In the genomic region with DNA sequence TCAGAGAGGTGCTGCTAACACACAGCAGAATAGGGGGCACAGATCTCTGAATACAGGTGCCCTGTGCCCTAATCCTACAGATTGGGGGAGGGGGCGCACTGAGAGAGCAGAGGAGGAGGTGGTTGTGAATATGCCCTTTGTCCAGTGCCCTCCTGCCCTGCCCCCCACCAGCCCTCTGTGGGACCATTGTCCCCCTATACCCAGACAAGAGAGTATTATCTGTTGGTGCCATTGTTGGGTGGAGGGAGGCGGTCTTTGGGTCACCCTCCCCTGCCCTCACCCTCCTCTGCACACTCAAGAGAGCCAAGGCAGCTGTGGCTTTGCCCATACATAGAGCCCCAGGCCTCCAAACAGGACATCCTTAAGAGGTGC, we compare ENCODE assay signal across 8 mouse cellular contexts. TPM values are rescaled to one million over a fixed set of nuclear protein-coding genes. Genes with fewer than 3 reads are reported as not detected.
DNase-seq lines count a peak whose midpoint lies in the region; ATAC-seq lines count a peak whose summit lies in the region.

No protein-coding gene starts in this region.

- H3K36me3 ChIP-seq in lung, embryonic 16.5 days (ENCODE audit: control insufficient read depth, insufficient read depth, low read length) = peaks cover 6% of the 10 kb centered on the region; the same call in 1 of the 2 replicates
- H3K36me3 ChIP-seq in hindbrain, embryonic 14.5 days (replicated peaks; ENCODE audit: control insufficient read depth, insufficient read depth) = peaks cover 19% of the 10 kb centered on the region
- no peaks in the 10 kb centered on the region for H3K36me3 ChIP-seq in liver, embryonic 16.5 days (ENCODE audit: control insufficient read depth, insufficient read depth)

- peak overlapping the region; percentile 60 for H3K4me2 ChIP-seq in lung, embryonic 16.5 days (ENCODE audit: low read depth, low read length)
- peak overlapping the region; percentile 58 for H3K4me2 ChIP-seq in hindbrain, embryonic 14.5 days (replicated peaks)
- H3K4me2 ChIP-seq in liver, embryonic 16.5 days (ENCODE audit: low read depth, low read length) = peak overlapping the region; percentile 81

- WGBS in lung, embryonic 16.5 days = 40% methylated on average over 2 of the region's 2 CpGs
- WGBS in hindbrain, embryonic 14.5 days = 17% methylated on average over 2 of the region's 2 CpGs
- WGBS in liver, embryonic 16.5 days (ENCODE audit: insufficient replicate concordance) = 4% methylated on average over 2 of the region's 2 CpGs

- no peak for ATAC-seq in lung, embryonic 16.5 days (ENCODE audit: low read depth)
- no peak; the same call in 1 of the 2 replicates for ATAC-seq in hindbrain, embryonic 14.5 days (ENCODE audit: low FRiP score)
- peak; percentile 28 for ATAC-seq in liver, embryonic 16.5 days (ENCODE audit: low read depth)

- peaks cover 3% of the 10 kb centered on the region for H3K27me3 ChIP-seq in lung, embryonic 16.5 days (ENCODE audit: control insufficient read depth, insufficient read depth, low read depth, low read length)
- H3K27me3 ChIP-seq in hindbrain, embryonic 14.5 days (ENCODE audit: control insufficient read depth, insufficient read depth, low read length) = no peaks in the 10 kb centered on the region
- no peaks in the 10 kb centered on the region for H3K27me3 ChIP-seq in liver, embryonic 16.5 days (ENCODE audit: control insufficient read depth, insufficient read depth, low read depth, low read length)

- peak; percentile 27 for DNase-seq in adrenal gland, postnatal 10 days
- DNase-seq in adrenal gland, postnatal 25 days = no peak
- DNase-seq in lung, postnatal 4 days = no peak
- no peak for DNase-seq in hindbrain, embryonic 14.5 days (ENCODE audit: low spot score)
- peak; percentile 77 for DNase-seq in telencephalon, adult 2 months (ENCODE audit: low read depth, low spot score)
- DNase-seq in urinary bladder, postnatal 36 days (ENCODE audit: low spot score in 2 of 2) = no peak

- peak overlapping the region; percentile 77 for H3K27ac ChIP-seq in lung, embryonic 16.5 days (ENCODE audit: low read length)
- H3K27ac ChIP-seq in hindbrain, embryonic 14.5 days = peak overlapping the region; percentile 20; the same call in 1 of the 2 replicates
- H3K27ac ChIP-seq in liver, embryonic 16.5 days (ENCODE audit: low read length) = peak overlapping the region; percentile 66

- peaks cover 19% of the 10 kb centered on the region for H3K4me1 ChIP-seq in lung, embryonic 16.5 days (replicated peaks; ENCODE audit: control insufficient read depth, insufficient read depth, low read length)
- peaks cover 4% of the 10 kb centered on the region; the same call in 1 of the 2 replicates for H3K4me1 ChIP-seq in hindbrain, embryonic 14.5 days (replicated peaks; ENCODE audit: control insufficient read depth, insufficient read depth, low read length)
- peaks cover 20% of the 10 kb centered on the region for H3K4me1 ChIP-seq in liver, embryonic 16.5 days (ENCODE audit: control insufficient read depth, low read depth, low read length)

- H3K4me3 ChIP-seq in lung, embryonic 16.5 days (ENCODE audit: low read length) = peak overlapping the region; percentile 82
- peak overlapping the region; percentile 42 for H3K4me3 ChIP-seq in hindbrain, embryonic 14.5 days (replicated peaks; ENCODE audit: low read length)
- peak overlapping the region; percentile 66 for H3K4me3 ChIP-seq in liver, embryonic 16.5 days (ENCODE audit: low read depth, low read length)

- 0 out of 2 replicates have a peak, but pooled peaks cover 2% of the 10 kb centered on the region for H3K9me3 ChIP-seq in lung, embryonic 16.5 days (ENCODE audit: control insufficient read depth, low read length)
- no peaks in the 10 kb centered on the region for H3K9me3 ChIP-seq in hindbrain, embryonic 14.5 days (ENCODE audit: control insufficient read depth, low read length)
- no peaks in the 10 kb centered on the region for H3K9me3 ChIP-seq in liver, embryonic 16.5 days (replicated peaks; ENCODE audit: control insufficient read depth, low read length)

- H3K9ac ChIP-seq in lung, embryonic 16.5 days (ENCODE audit: low read length) = peak overlapping the region; percentile 81
- H3K9ac ChIP-seq in hindbrain, embryonic 14.5 days = peak overlapping the region; percentile 53
- H3K9ac ChIP-seq in liver, embryonic 16.5 days (ENCODE audit: low read depth, low read length) = peak overlapping the region; percentile 67

RNA-seq across cellular contexts. Expression of a gene that starts 0.8 kb away (rescaled TPM):
- total RNA-seq in adrenal gland, postnatal 10 days (2021) = 10 to 100 TPM; 32.9 to 35.7 TPM
- 35.4 and 57.8 TPM in 2 replicates for total RNA-seq in adrenal gland, postnatal 25 days (2021)
- 35.2 and 35.5 TPM in 2 replicates for polyA plus RNA-seq in lung, embryonic 16.5 days (2015; fragmentation: Nextera tagmentation; extraction: Ambion mirVana)
- polyA plus RNA-seq in hindbrain, embryonic 14.5 days (2014; fragmentation: Nextera tagmentation; extraction: Ambion mirVana) = 47.2 and 53.3 TPM in 2 replicates
- 13.8 TPM in 2 replicates for polyA plus RNA-seq in liver, embryonic 16.5 days (2015; fragmentation: Nextera tagmentation; extraction: Ambion mirVana)

RNA-seq across cellular contexts. Expression of a gene that starts 30.1 kb away (rescaled TPM):
- 1 to 10 TPM; 1.4 to 1.6 TPM for total RNA-seq in adrenal gland, postnatal 10 days (2021)
- total RNA-seq in adrenal gland, postnatal 25 days (2021) = 4.1 and 5.5 TPM in 2 replicates
- polyA plus RNA-seq in lung, embryonic 16.5 days (2015; fragmentation: Nextera tagmentation; extraction: Ambion mirVana) = 4.0 and 4.5 TPM in 2 replicates
- 2.0 and 2.7 TPM in 2 replicates for polyA plus RNA-seq in hindbrain, embryonic 14.5 days (2014; fragmentation: Nextera tagmentation; extraction: Ambion mirVana)
- 0.06 and 0.11 TPM in 2 replicates for polyA plus RNA-seq in liver, embryonic 16.5 days (2015; fragmentation: Nextera tagmentation; extraction: Ambion mirVana)

RNA-seq across cellular contexts. Expression of a gene that starts 43.6 kb away (rescaled TPM):
- 10 to 100 TPM; 44.9 to 54.3 TPM for total RNA-seq in adrenal gland, postnatal 10 days (2021)
- 40.3 and 46.8 TPM in 2 replicates for total RNA-seq in adrenal gland, postnatal 25 days (2021)
- 58.3 and 58.6 TPM in 2 replicates for polyA plus RNA-seq in lung, embryonic 16.5 days (2015; fragmentation: Nextera tagmentation; extraction: Ambion mirVana)
- 103 TPM in 2 replicates for polyA plus RNA-seq in hindbrain, embryonic 14.5 days (2014; fragmentation: Nextera tagmentation; extraction: Ambion mirVana)
- 18.1 and 19.7 TPM in 2 replicates for polyA plus RNA-seq in liver, embryonic 16.5 days (2015; fragmentation: Nextera tagmentation; extraction: Ambion mirVana)

RNA-seq across cellular contexts. Expression of a gene that starts 44.5 kb away (rescaled TPM):
- total RNA-seq in adrenal gland, postnatal 10 days (2021) = 100 to 1,000 TPM; 212 to 265 TPM
- 237 and 251 TPM in 2 replicates for total RNA-seq in adrenal gland, postnatal 25 days (2021)
- 212 and 230 TPM in 2 replicates for polyA plus RNA-seq in lung, embryonic 16.5 days (2015; fragmentation: Nextera tagmentation; extraction: Ambion mirVana)
- polyA plus RNA-seq in hindbrain, embryonic 14.5 days (2014; fragmentation: Nextera tagmentation; extraction: Ambion mirVana) = 91.0 and 91.6 TPM in 2 replicates
- polyA plus RNA-seq in liver, embryonic 16.5 days (2015; fragmentation: Nextera tagmentation; extraction: Ambion mirVana) = 56.8 and 60.9 TPM in 2 replicates

RNA-seq across cellular contexts. Expression of a gene that starts 47.7 kb away (rescaled TPM):
- 100 to 1,000 TPM; 380 to 552 TPM for total RNA-seq in adrenal gland, postnatal 10 days (2021)
- 1,778 and 1,859 TPM in 2 replicates for total RNA-seq in adrenal gland, postnatal 25 days (2021)
- 150 and 155 TPM in 2 replicates for polyA plus RNA-seq in lung, embryonic 16.5 days (2015; fragmentation: Nextera tagmentation; extraction: Ambion mirVana)
- polyA plus RNA-seq in hindbrain, embryonic 14.5 days (2014; fragmentation: Nextera tagmentation; extraction: Ambion mirVana) = 224 and 244 TPM in 2 replicates
- polyA plus RNA-seq in liver, embryonic 16.5 days (2015; fragmentation: Nextera tagmentation; extraction: Ambion mirVana) = 114 and 120 TPM in 2 replicates

Comparison
In these comparisons a context has a peak if more than half of its experiments do, and no peak if none do; other contexts are left out.
1. DNase-seq: peak in adrenal gland, postnatal 10 days (single experiment) and telencephalon, adult 2 months (single experiment); none in adrenal gland, postnatal 25 days (single experiment), lung, postnatal 4 days (0 of 2), hindbrain, embryonic 14.5 days (single experiment) and urinary bladder, postnatal 36 days (0 of 2).
2. H3K27ac ChIP-seq: peak in every context shown above with its lines; median percentile 77 in lung, embryonic 16.5 days; 66 in liver, embryonic 16.5 days; 20 in hindbrain, embryonic 14.5 days.
3. Peak in every context shown above with its lines, with median percentiles within 50 percentile points of each other: H3K4me2 ChIP-seq, H3K4me3 ChIP-seq and H3K9ac ChIP-seq.